Mouse (Mus musculus) limb, embryonic 12.5 days (tissue): Measurements from ENCODE around the gene Map6. TPM values are rescaled to one million over a fixed set of nuclear protein-coding genes. Genes with fewer than 3 reads are reported as not detected.

ENCODE experiments used
- ATAC-seq: fragments of 200-750 bp; cut with Nextera tagmentation; 2 replicates; pipeline ENCODE4 v1.8.0; 2017; ENCODE audit warnings: low read depth, moderate TSS enrichment; ENCODE audit not compliant: insufficient number of reproducible peaks, insufficient read depth, low FRiP score, low TSS enrichment
- H3K27ac ChIP-seq: fragments of 300-500 bp; sonication (generic); 2 replicates; pipeline ENCODE4 v1.5.1; 2016; ENCODE audit warnings: mild to moderate bottlenecking, moderate library complexity
- H3K27me3 ChIP-seq: fragments of 300-500 bp; sonication (generic); 2 replicates; pipeline ENCODE4 v1.6.1; 2016; ENCODE audit warnings: mild to moderate bottlenecking, moderate library complexity
- H3K36me3 ChIP-seq: fragments of 300-500 bp; sonication (generic); 2 replicates; pipeline ENCODE4 v1.6.1; 2016; ENCODE audit warnings: mild to moderate bottlenecking, moderate library complexity
- H3K4me1 ChIP-seq: fragments of 300-500 bp; sonication (generic); replicated peaks from 2 replicates; pipeline ENCODE4 v1.6.1; 2016
- H3K4me2 ChIP-seq: fragments of 300-500 bp; sonication (generic); 2 replicates; pipeline ENCODE4 v1.6.1; 2016; ENCODE audit warnings: mild to moderate bottlenecking, moderate library complexity
- H3K4me3 ChIP-seq: fragments of 300-500 bp; sonication (generic); replicated peaks from 2 replicates; pipeline ENCODE4 v1.5.1; 2016; ENCODE audit warnings: mild to moderate bottlenecking
- H3K9ac ChIP-seq: fragments of 300-500 bp; sonication (generic); replicated peaks from 2 replicates; pipeline ENCODE4 v1.6.1; 2016; ENCODE audit warnings: mild to moderate bottlenecking, moderate library complexity
- H3K9me3 ChIP-seq: fragments of 300-500 bp; sonication (generic); 2 replicates; pipeline ENCODE4 v1.6.1; 2016; ENCODE audit warnings: mild to moderate bottlenecking, moderate library complexity
- WGBS: fragments of 180-500 bp; shearing (Covaris S2); methylation state at CpG from one replicate; pipeline ENCODE4 v1.1.7; 2016; 5-methylcytosine and 5-hydroxymethylcytosine counted together
- polyA plus RNA-seq: library from polyadenylated mRNA; unstranded; fragments of >200 nt; fragmentation: Nextera tagmentation; extraction: Ambion mirVana; gene quantifications from 2 replicates; pipeline ENCODE4 v1.2.1, GENCODE M21; 2016

Map6 gene
- polyA plus RNA-seq, 1 experiment from 2014 or later, result 4.4 TPM

DNA sequence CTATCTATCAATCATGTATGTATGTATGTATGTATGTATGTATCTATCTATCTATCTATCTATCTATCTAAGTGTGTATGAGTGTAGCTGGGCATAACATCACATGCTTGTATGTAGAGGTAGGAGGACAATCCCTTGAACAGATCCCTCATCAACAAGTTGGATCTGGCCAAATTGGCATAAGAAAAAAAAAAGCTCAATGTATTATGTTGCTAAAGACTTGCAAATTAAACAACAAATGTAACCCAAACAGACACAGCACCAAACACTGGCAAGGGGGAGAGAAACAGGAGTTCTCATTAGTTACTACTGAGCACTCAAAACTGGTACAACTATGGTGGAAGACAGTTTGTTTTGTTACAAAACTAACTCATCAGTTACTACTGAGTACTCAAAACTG, 2.6 kb upstream of the Map6 start:
- no peak for ATAC-seq
- peaks cover 4% of the 10 kb centered on the region; the same call in 1 of the 2 replicates for H3K9me3 ChIP-seq
- no peak overlapping the region for H3K4me3 ChIP-seq
- no peak overlapping the region for H3K4me2 ChIP-seq
- H3K4me1 ChIP-seq, result peaks cover 26% of the 10 kb centered on the region
- no peaks in the 10 kb centered on the region for H3K36me3 ChIP-seq
- H3K9ac ChIP-seq, result no peak overlapping the region
- no peak overlapping the region for H3K27ac ChIP-seq
- H3K27me3 ChIP-seq, result peaks cover 44% of the 10 kb centered on the region

DNA sequence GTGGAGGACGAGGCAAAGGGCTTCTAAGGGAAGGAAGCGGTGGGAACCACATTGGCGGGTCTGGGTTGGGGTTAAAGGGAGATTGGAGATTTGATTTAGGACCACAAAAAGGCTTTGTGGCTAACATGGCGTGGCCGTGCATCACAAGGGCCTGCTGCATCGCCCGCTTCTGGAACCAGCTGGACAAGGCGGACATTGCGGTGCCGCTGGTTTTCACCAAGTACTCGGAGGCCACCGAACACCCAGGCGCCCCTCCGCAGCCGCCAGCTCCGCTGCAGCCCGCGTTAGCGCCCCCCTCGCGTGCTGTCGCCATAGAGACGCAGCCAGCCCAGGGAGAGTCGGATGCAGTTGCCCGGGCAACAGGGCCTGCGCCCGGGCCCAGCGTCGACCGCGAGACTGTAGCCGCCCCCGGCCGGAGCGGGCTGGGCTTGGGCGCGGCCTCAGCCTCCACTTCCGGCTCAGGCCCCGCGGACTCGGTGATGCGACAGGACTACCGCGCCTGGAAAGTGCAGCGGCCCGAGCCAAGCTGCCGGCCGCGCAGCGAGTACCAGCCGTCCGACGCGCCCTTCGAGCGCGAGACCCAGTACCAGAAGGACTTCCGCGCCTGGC, 754 bp downstream of the Map6 start:
- WGBS, result under 1% methylated on average over 59 of the region's 59 CpGs
- peaks cover 26% of the 10 kb centered on the region for H3K4me1 ChIP-seq
- H3K4me2 ChIP-seq, result peak overlapping the region; percentile 95
- H3K36me3 ChIP-seq, result no peaks in the 10 kb centered on the region
- peaks cover 61% of the 10 kb centered on the region for H3K27me3 ChIP-seq
- no peaks in the 10 kb centered on the region for H3K9me3 ChIP-seq
- peak overlapping the region; percentile 57 for H3K4me3 ChIP-seq
- ATAC-seq, result peak; percentile 77; the same call in 1 of the 2 replicates
- H3K27ac ChIP-seq, result no peak overlapping the region
- H3K9ac ChIP-seq, result peak overlapping the region; percentile 57; the same call in 1 of the 2 replicates

DNA sequence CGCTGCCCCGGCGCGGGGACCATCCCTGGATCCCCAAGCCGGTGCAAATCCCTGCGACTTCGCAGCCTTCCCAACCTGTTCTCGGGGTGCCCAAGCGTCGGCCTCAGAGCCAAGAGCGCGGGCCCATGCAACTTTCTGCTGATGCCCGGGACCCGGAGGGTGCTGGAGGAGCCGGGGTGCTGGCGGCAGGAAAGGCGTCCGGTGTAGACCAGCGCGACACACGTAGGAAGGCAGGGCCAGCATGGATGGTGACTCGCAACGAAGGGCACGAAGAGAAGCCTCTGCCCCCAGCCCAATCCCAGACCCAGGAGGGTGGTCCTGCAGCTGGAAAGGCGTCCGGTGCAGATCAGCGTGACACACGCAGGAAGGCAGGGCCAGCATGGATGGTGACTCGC, 1.3 kb downstream of the Map6 start:
- ATAC-seq, result peak; percentile 44; the same call in 1 of the 2 replicates
- H3K9ac ChIP-seq, result peak overlapping the region; percentile 57; the same call in 1 of the 2 replicates
- peak overlapping the region; percentile 95 for H3K4me2 ChIP-seq
- H3K27me3 ChIP-seq, result peaks cover 61% of the 10 kb centered on the region
- H3K4me3 ChIP-seq, result peak overlapping the region; percentile 57
- no peak overlapping the region for H3K27ac ChIP-seq
- no peaks in the 10 kb centered on the region for H3K9me3 ChIP-seq
- WGBS, result under 1% methylated on average over 29 of the region's 29 CpGs
- H3K36me3 ChIP-seq, result no peaks in the 10 kb centered on the region
- H3K4me1 ChIP-seq, result peaks cover 26% of the 10 kb centered on the region

DNA sequence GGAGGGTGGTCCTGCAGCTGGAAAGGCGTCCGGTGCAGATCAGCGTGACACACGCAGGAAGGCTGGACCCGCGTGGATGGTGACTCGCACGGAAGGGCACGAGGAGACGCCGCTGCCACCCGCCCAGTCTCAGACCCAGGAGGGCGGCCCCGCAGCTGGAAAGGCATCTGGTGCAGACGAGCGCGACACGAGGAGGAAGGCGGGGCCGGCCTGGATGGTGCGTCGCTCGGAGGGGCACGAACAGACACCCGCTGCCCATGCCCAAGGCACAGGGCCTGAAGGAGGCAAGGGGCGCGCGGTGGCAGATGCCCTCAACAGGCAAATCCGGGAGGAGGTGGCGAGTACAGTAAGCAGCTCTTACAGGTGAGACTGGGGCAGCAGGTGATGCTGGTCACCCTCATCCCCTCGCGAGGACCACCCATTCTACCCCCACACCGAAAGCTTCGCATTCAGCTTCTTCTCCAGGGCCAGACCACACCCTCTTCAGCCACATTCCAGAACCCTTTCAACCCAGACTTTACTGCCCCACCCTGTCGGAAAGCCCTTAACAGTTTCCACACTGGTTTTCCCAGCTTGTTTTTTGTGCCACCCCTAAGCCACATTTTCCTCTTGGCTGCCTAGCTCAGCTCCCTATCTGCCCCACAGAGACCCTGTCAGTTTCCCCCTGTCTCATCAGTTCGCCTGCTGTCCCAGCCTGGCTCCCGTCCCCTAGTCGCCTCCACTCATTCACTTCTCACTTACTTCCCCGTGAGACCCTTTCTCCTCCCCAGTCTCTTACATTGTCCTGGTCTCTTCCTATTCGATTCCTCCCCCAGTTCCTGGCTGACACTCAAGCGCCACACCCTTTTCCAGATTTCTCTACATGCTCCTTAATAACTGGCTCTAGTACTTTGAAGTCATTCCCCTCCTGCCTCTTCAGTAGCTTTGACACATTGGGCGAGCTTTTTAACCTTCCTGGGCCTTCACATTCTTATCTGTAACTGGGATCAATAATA, 2.0 kb downstream of the Map6 start:
- peak overlapping the region; percentile 95 for H3K4me2 ChIP-seq
- WGBS, result 7% methylated on average over 42 of the region's 42 CpGs
- H3K27ac ChIP-seq, result no peak overlapping the region
- peaks cover 26% of the 10 kb centered on the region for H3K4me1 ChIP-seq
- H3K4me3 ChIP-seq, result peak overlapping the region; percentile 57
- peak overlapping the region; percentile 37; the same call in 1 of the 2 replicates for H3K9ac ChIP-seq
- no peak for ATAC-seq
- no peaks in the 10 kb centered on the region for H3K36me3 ChIP-seq
- peaks cover 61% of the 10 kb centered on the region for H3K27me3 ChIP-seq
- H3K9me3 ChIP-seq, result no peaks in the 10 kb centered on the region

DNA sequence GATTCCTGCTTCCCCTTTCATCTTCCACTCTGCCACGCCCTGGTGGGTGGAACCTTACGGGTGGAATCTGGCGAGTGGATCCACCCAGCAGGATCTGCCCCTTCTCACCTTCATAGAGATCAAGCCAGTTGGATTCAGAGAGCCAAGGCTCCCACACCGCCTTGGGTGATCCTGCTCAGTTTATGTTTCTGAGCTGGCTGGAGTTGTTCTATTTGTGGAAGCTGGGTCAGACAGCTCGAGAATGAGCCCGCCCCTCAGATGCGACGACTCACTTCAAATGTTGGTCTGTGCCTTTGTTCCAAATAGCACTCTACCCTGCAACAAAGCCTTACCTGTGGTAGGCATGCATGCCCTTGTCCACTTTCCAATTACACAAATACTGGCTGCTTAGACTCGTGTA, 4.4 kb downstream of the Map6 start:
- no peaks in the 10 kb centered on the region for H3K36me3 ChIP-seq
- H3K27me3 ChIP-seq, result peaks cover 47% of the 10 kb centered on the region
- no peak overlapping the region for H3K4me3 ChIP-seq
- no peak overlapping the region for H3K27ac ChIP-seq
- H3K4me1 ChIP-seq, result peaks cover 26% of the 10 kb centered on the region
- H3K9me3 ChIP-seq, result no peaks in the 10 kb centered on the region
- no peak overlapping the region for H3K4me2 ChIP-seq
- ATAC-seq, result no peak
- WGBS, result 52% methylated on average over 9 of the region's 9 CpGs
- no peak overlapping the region for H3K9ac ChIP-seq

DNA sequence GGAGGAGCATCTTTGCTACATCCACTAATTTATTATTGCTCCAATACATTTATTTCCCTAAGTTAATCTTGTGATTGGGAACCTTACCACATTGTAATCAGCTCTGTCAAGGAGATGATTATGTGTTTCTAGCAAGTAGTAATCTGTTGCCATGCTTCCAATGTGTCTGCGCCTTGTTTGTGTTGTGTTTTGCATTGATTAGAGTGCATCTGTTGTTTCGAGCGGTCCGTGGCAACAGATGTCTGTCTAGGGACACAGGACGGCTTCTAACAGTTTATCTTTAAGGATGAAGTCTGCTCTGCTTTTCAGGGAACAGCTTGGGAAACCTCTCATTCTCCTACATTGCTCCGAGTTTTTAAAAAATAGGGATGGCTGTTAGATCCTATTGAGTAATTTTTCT, 7.9 kb downstream of the Map6 start:
- Histone ChIP-seq H3K4me1 (peaks cover 6% of the 10 kb centered on the region; the same call in 1 of the 2 replicates), H3K27ac (no peak overlapping the region), H3K9me3 (no peaks in the 10 kb centered on the region), H3K36me3 (no peaks in the 10 kb centered on the region), H3K9ac (no peak overlapping the region), H3K4me2 (no peak overlapping the region), H3K4me3 (no peak overlapping the region), H3K27me3 (peaks cover 12% of the 10 kb centered on the region)
- WGBS, result 66% methylated on average over 6 of the region's 6 CpGs
- ATAC-seq, result no peak

DNA sequence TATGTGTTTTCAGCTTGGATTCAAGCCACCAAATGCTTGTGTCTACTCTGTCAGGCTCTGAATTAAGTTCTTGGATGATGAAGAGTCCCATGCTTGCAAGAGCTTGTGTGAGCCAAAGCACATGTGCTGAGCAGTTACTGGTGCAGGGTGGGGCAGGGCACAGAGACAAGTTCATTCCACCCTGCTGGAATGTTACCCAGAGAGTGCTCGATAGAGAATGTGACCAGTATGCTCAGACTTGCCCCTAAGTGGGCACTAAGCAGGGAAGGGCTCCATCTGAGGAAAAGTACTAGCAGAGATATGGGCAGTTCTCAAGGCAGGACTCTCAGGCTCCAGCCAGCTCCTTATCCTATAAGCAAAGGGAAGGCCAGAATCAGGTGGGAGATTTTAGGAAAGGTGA, 9.4 kb downstream of the Map6 start:
- H3K9me3 ChIP-seq, result no peaks in the 10 kb centered on the region
- H3K4me2 ChIP-seq, result no peak overlapping the region
- H3K27ac ChIP-seq, result no peak overlapping the region
- 65% methylated on average over 1 of the region's 1 CpGs for WGBS
- no peak for ATAC-seq
- H3K27me3 ChIP-seq, result no peaks in the 10 kb centered on the region; the same call in 1 of the 2 replicates
- no peak overlapping the region for H3K9ac ChIP-seq
- no peak overlapping the region for H3K4me3 ChIP-seq
- H3K36me3 ChIP-seq, result no peaks in the 10 kb centered on the region
- peaks cover 6% of the 10 kb centered on the region; the same call in 1 of the 2 replicates for H3K4me1 ChIP-seq

DNA sequence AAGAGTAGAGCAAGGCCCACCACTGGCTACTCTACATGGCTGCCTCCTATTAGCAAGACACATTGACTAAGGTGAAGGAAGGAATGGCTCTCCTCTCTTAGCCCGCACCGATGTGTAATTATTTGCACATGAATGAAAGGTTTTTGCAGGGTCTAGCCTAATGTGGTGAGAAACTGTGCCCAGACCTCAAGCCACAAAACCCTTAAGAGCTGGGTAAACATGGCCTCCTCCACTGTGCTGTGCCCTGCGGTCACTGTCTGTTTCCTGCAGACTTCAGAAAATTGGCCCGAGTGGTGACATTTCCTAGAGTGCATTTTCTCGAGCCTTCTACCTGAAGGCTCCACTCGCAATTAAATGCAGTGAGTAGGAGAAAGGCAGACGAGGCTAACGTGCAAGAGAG, 11.1 kb downstream of the Map6 start:
- no peak overlapping the region for H3K4me3 ChIP-seq
- H3K4me1 ChIP-seq, result peaks cover 6% of the 10 kb centered on the region; the same call in 1 of the 2 replicates
- no peak overlapping the region for H3K27ac ChIP-seq
- H3K4me2 ChIP-seq, result no peak overlapping the region
- ATAC-seq, result no peak
- H3K9me3 ChIP-seq, result no peaks in the 10 kb centered on the region
- H3K9ac ChIP-seq, result no peak overlapping the region
- no peaks in the 10 kb centered on the region; the same call in 1 of the 2 replicates for H3K27me3 ChIP-seq
- no peaks in the 10 kb centered on the region for H3K36me3 ChIP-seq
- 91% methylated on average over 8 of the region's 8 CpGs for WGBS

DNA sequence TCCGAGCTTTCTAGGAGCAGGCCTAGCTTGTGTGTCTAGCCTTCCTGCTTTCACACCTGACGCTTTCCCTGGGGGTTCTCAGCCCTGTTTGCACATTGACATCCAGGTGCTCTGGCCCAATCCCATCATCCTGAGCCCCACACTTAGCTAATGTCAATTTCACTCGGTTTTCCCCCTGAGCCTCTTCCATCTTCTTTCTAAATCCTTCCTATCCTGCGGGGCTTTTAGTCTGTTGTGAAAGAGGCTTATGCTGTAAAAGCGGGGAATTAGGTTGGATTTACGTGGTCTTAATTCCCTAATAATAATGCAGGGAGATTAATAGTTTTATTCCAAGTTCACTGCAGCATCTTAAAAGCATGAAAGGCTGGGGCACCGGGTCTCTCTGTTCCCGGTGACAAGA, 12.3 kb downstream of the Map6 start:
- no peaks in the 10 kb centered on the region for H3K9me3 ChIP-seq
- H3K4me2 ChIP-seq, result no peak overlapping the region
- H3K4me3 ChIP-seq, result no peak overlapping the region
- 49% methylated on average over 8 of the region's 8 CpGs for WGBS
- no peak overlapping the region for H3K27ac ChIP-seq
- H3K4me1 ChIP-seq, result peaks cover 6% of the 10 kb centered on the region; the same call in 1 of the 2 replicates
- no peaks in the 10 kb centered on the region for H3K27me3 ChIP-seq
- no peak overlapping the region for H3K9ac ChIP-seq
- no peaks in the 10 kb centered on the region for H3K36me3 ChIP-seq
- no peak for ATAC-seq

DNA sequence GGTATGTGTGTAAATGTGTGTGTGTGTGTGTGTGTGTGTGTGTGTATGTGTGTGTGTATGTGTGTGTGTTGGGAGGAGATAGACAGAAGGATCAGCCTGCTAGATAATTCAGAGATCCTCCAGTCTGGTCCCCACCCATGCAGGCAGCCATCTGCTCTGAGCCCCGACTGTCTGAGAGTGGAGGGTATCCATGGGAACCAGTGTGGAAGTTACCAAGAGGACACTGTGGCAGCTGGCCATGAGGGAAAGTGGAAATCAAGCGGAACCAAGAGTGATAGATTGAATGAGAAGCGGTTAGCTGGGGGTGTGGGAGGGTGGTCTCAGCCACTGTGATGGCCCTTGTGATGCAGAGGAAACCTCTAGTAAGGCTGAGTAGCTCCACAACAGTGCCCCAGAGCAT, 20.0 kb downstream of the Map6 start:
- Histone ChIP-seq H3K4me1 (peaks cover 16% of the 10 kb centered on the region), H3K36me3 (no peaks in the 10 kb centered on the region), H3K27me3 (no peaks in the 10 kb centered on the region), H3K4me2 (no peak overlapping the region), H3K9ac (no peak overlapping the region), H3K27ac (no peak overlapping the region), H3K4me3 (no peak overlapping the region), H3K9me3 (peaks cover 8% of the 10 kb centered on the region)
- WGBS, result 80% methylated on average over 3 of the region's 3 CpGs
- ATAC-seq, result no peak

DNA sequence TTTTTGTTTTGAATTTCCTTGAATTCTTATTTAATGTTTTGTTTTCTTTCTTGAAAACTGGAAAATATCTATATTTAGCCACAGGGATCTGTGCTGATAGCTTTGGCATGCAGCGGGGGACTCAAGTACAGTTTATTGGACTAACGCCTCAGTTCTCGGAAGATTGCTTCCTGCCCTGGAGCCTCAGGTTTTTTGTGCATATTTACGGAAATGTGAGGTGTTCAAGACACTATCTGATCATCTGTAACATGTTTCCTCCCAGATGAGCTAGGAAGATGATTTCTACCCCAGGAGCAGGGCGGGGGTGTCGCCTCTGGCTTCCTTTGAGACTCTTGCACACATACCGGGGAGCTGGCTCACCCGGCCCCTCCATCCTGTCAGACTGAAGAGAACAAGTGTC, 22.8 kb downstream of the Map6 start:
- Histone ChIP-seq H3K27ac (no peak overlapping the region), H3K9ac (no peak overlapping the region)
- WGBS, result 58% methylated on average over 8 of the region's 8 CpGs

More for the DNA sequence above, 22.8 kb downstream of the Map6 start:
- Histone ChIP-seq H3K9me3 (peaks cover 8% of the 10 kb centered on the region), H3K4me2 (no peak overlapping the region), H3K4me3 (no peak overlapping the region), H3K36me3 (no peaks in the 10 kb centered on the region), H3K4me1 (peaks cover 16% of the 10 kb centered on the region), H3K27me3 (no peaks in the 10 kb centered on the region)
- ATAC-seq, result no peak
